Mouse (Mus musculus) neural tube, embryonic 11.5 days (tissue): Measurements from ENCODE around the gene Mpc1. TPM values are rescaled to one million over a fixed set of nuclear protein-coding genes. Genes with fewer than 3 reads are reported as not detected.

Experiments
- ATAC-seq: fragments of 200-750 bp; cut with Nextera tagmentation; 2 replicates; pipeline ENCODE4 v1.8.0; 2017; ENCODE audit warnings: moderate number of reproducible peaks, mild to moderate bottlenecking, moderate TSS enrichment, moderate library complexity; ENCODE audit not compliant: insufficient read depth, low FRiP score, low TSS enrichment
- DNase-seq: peaks from one replicate; pipeline ENCODE4 v3.0.0-alpha.2; 2015; ENCODE audit warnings: low spot score
- H3K27ac ChIP-seq: fragments of 300-500 bp; sonication (generic); 2 replicates; pipeline ENCODE4 v1.5.1; 2014; ENCODE audit warnings: low read depth, mild to moderate bottlenecking, low read length
- H3K27me3 ChIP-seq: fragments of 300-500 bp; sonication (generic); 2 replicates; pipeline ENCODE4 v1.6.1; 2014; ENCODE audit warnings: mild to moderate bottlenecking, low read length, mixed read lengths; ENCODE audit not compliant: control insufficient read depth, insufficient read depth
- H3K36me3 ChIP-seq: fragments of 300-500 bp; sonication (generic); 2 replicates; pipeline ENCODE4 v1.6.1; 2014; ENCODE audit warnings: mild to moderate bottlenecking, low read length, moderate library complexity, mixed read lengths; ENCODE audit not compliant: control insufficient read depth, insufficient read depth
- H3K4me1 ChIP-seq: fragments of 300-500 bp; sonication (generic); 2 replicates; pipeline ENCODE4 v1.6.1; 2014; ENCODE audit warnings: low read length, mixed read lengths; ENCODE audit not compliant: control insufficient read depth, insufficient read depth
- H3K4me2 ChIP-seq: fragments of 300-500 bp; sonication (generic); 2 replicates; pipeline ENCODE4 v1.6.1; 2014; ENCODE audit warnings: low read depth, mild to moderate bottlenecking, moderate library complexity
- H3K4me3 ChIP-seq: fragments of 300-500 bp; sonication (generic); 2 replicates; pipeline ENCODE4 v1.5.1; 2014; ENCODE audit warnings: low read depth, low read length
- H3K9ac ChIP-seq: fragments of 300-500 bp; sonication (generic); 2 replicates; pipeline ENCODE4 v1.6.1; 2014; ENCODE audit warnings: mild to moderate bottlenecking, low read length
- H3K9me3 ChIP-seq: fragments of 300-500 bp; sonication (generic); 2 replicates; pipeline ENCODE4 v1.6.1; 2016; ENCODE audit warnings: low read length; ENCODE audit not compliant: control insufficient read depth
- WGBS: fragments of 180-500 bp; shearing (Covaris S2); extraction: QIAGEN DNeasy Blood & Tissue Kit; methylation state at CpG from one replicate; pipeline ENCODE4 v1.1.7; 2014; 5-methylcytosine and 5-hydroxymethylcytosine counted together
- polyA plus RNA-seq: library from polyadenylated mRNA; unstranded; fragments of >200 nt; fragmentation: Nextera tagmentation; extraction: Ambion mirVana; gene quantifications from 2 replicates; pipeline ENCODE4 v1.2.1, GENCODE M21; 2014

The Mpc1 gene
- 114 and 128 TPM in 2 replicates for polyA plus RNA-seq

GRCm38 (mm10) chr17:8282821-8283525 is at the start of gene Mpc1:
Gene Mpc1, plus strand, starts transcription at chr17:8282904.
- H3K36me3 ChIP-seq = no peaks in the 10 kb centered on the region
- peak within 1 kb of the TSS; percentile 75 for H3K4me3 ChIP-seq
- H3K27ac ChIP-seq = peak within 1 kb of the TSS; percentile 51
- H3K9me3 ChIP-seq = no peaks in the 10 kb centered on the region
- peaks cover 10% of the 10 kb centered on the region; the same call in 1 of the 2 replicates for H3K4me1 ChIP-seq
- DNase-seq (peak; percentile 66), ATAC-seq (no peak; the same call in none of the 2 replicates)
- WGBS = 1% methylated on average over 34 of the region's 35 CpGs
- peak within 1 kb of the TSS; percentile 100 for H3K4me2 ChIP-seq
- peak within 1 kb of the TSS; percentile 72 for H3K9ac ChIP-seq
- H3K27me3 ChIP-seq = no peaks in the 10 kb centered on the region; the same call in 1 of the 2 replicates

GRCm38 (mm10) chr17:8233618-8234214 is 49.0 kb upstream of the Mpc1 start:
- H3K27me3 ChIP-seq = no peaks in the 10 kb centered on the region
- 74% methylated on average over 15 of the region's 15 CpGs for WGBS
- H3K27ac ChIP-seq = no peak overlapping the region
- DNase-seq (no peak), ATAC-seq (no peak)
- H3K4me3 ChIP-seq = no peak overlapping the region
- no peak overlapping the region for H3K9ac ChIP-seq
- no peaks in the 10 kb centered on the region for H3K36me3 ChIP-seq
- H3K4me1 ChIP-seq = no peaks in the 10 kb centered on the region
- H3K9me3 ChIP-seq = no peaks in the 10 kb centered on the region
- H3K4me2 ChIP-seq = no peak overlapping the region

GRCm38 (mm10) chr17:8234537-8234936 is 48.2 kb upstream of the Mpc1 start:
- Histone ChIP-seq H3K36me3 (no peaks in the 10 kb centered on the region), H3K27ac (no peak overlapping the region), H3K4me1 (no peaks in the 10 kb centered on the region), H3K4me2 (no peak overlapping the region), H3K27me3 (no peaks in the 10 kb centered on the region), H3K4me3 (no peak overlapping the region), H3K9me3 (no peaks in the 10 kb centered on the region), H3K9ac (no peak overlapping the region)
- WGBS = 86% methylated on average over 4 of the region's 4 CpGs
- no peak for DNase-seq
- ATAC-seq = no peak

GRCm38 (mm10) chr17:8235743-8236142 is 47.0 kb upstream of the Mpc1 start, which contains the start of gene Ccr6:
Gene Ccr6, plus strand, starts transcription at chr17:8236043.
- Histone ChIP-seq H3K36me3 (no peaks in the 10 kb centered on the region), H3K27ac (no peak within 1 kb of the TSS), H3K9me3 (no peaks in the 10 kb centered on the region), H3K4me2 (no peak within 1 kb of the TSS), H3K4me1 (no peaks in the 10 kb centered on the region), H3K27me3 (no peaks in the 10 kb centered on the region), H3K9ac (no peak within 1 kb of the TSS), H3K4me3 (no peak within 1 kb of the TSS)
- ATAC-seq (no peak), DNase-seq (no peak)
- 81% methylated on average over 3 of the region's 3 CpGs for WGBS

- no peak overlapping the region for H3K27ac ChIP-seq
- no peaks in the 10 kb centered on the region for H3K36me3 ChIP-seq
- no peak for ATAC-seq
- H3K9me3 ChIP-seq = no peaks in the 10 kb centered on the region
- no peak overlapping the region for H3K9ac ChIP-seq
- no peaks in the 10 kb centered on the region for H3K27me3 ChIP-seq
- DNase-seq = no peak
- no peak overlapping the region for H3K4me3 ChIP-seq
- no peaks in the 10 kb centered on the region for H3K4me1 ChIP-seq
- WGBS = 81% methylated on average over 15 of the region's 15 CpGs
- no peak overlapping the region for H3K4me2 ChIP-seq
Observed at GRCm38 (mm10) chr17:8238012-8238710, 44.5 kb upstream of the Mpc1 start.

GRCm38 (mm10) chr17:8239561-8239960 is 43.1 kb upstream of the Mpc1 start:
- no peaks in the 10 kb centered on the region for H3K27me3 ChIP-seq
- H3K4me3 ChIP-seq = no peak overlapping the region
- ATAC-seq = no peak
- no peak overlapping the region for H3K9ac ChIP-seq
- no peaks in the 10 kb centered on the region for H3K9me3 ChIP-seq
- DNase-seq = no peak
- H3K36me3 ChIP-seq = no peaks in the 10 kb centered on the region
- no peak overlapping the region for H3K27ac ChIP-seq
- H3K4me2 ChIP-seq = no peak overlapping the region
- WGBS = 74% methylated on average over 3 of the region's 3 CpGs
- H3K4me1 ChIP-seq = no peaks in the 10 kb centered on the region

GRCm38 (mm10) chr17:8240517-8240916 is 42.2 kb upstream of the Mpc1 start:
- ATAC-seq (no peak), DNase-seq (no peak)
- Histone ChIP-seq H3K4me3 (no peak overlapping the region), H3K27me3 (no peaks in the 10 kb centered on the region), H3K36me3 (no peaks in the 10 kb centered on the region), H3K9me3 (no peaks in the 10 kb centered on the region), H3K27ac (no peak overlapping the region), H3K9ac (no peak overlapping the region), H3K4me2 (no peak overlapping the region), H3K4me1 (no peaks in the 10 kb centered on the region)
- WGBS = 71% methylated on average over 4 of the region's 4 CpGs

GRCm38 (mm10) chr17:8241645-8242044 is 41.1 kb upstream of the Mpc1 start:
- Histone ChIP-seq H3K27ac (no peak overlapping the region), H3K9me3 (no peaks in the 10 kb centered on the region), H3K4me2 (no peak overlapping the region), H3K9ac (no peak overlapping the region), H3K27me3 (no peaks in the 10 kb centered on the region), H3K4me3 (no peak overlapping the region), H3K36me3 (no peaks in the 10 kb centered on the region), H3K4me1 (no peaks in the 10 kb centered on the region)
- DNase-seq (no peak), ATAC-seq (no peak)
- 70% methylated on average over 12 of the region's 12 CpGs for WGBS
